In the genomic region with DNA sequence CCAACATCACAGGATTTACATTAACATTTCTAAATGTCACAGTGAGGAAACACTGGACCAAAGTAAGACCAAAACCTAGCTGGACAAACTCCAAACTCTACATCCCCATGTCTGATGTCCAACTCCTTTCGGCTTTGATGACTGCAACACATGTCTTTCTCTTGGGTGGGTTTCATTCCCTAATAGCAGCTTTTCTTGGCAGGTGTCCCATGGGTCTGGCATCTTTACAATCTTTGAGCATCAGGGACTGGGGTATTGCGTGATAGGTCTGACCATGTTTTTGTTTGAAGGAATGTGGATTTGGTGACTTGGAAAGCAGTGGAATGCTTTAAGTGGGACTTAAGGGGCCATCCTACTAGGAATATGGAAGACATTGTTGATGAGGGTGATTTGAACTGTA, we compare ENCODE assay signal across 17 mouse cellular contexts. TPM values are rescaled to one million over a fixed set of nuclear protein-coding genes. Genes with fewer than 3 reads are reported as not detected.
"Had no signal": no experiment of that assay in that cellular context is flagged by ENCODE, and none has a peak within 500 bp of the region (broad histone marks: within the 10 kb centered on the region; RNA-seq: fewer than 3 reads in every experiment).

No protein-coding gene starts in this region.

- DNase-seq: heart, postnatal 10 days; heart, postnatal 14 days; heart, postnatal 36 days; heart, postnatal 4 days; kidney, adult 11 months; kidney, adult 18-20 months; kidney, adult 2 months; kidney, adult 8-10 months; kidney, adult 9 months; kidney, postnatal 10 days; kidney, postnatal 14 days; kidney, postnatal 25 days; kidney, postnatal 36 days; kidney, postnatal 4 days; layer of hippocampus, adult 9-11 months; layer of hippocampus, postnatal 36 days had no signal

RNA-seq across cellular contexts. Expression of a gene that starts 52.0 kb away (rescaled TPM):
- total RNA-seq: hematopoietic stem cell, adult 5-6 weeks had no signal
